Mouse (Mus musculus) neural tube, embryonic 14.5 days (tissue): ENCODE data around the gene Ccnb2. TPM values are rescaled to one million over a fixed set of nuclear protein-coding genes. Genes with fewer than 3 reads are reported as not detected.

Experiments
- ATAC-seq: fragments of 200-750 bp; cut with Nextera tagmentation; 2 replicates; pipeline ENCODE4 v1.8.0; 2017; ENCODE audit warnings: low read depth, mild to moderate bottlenecking, moderate TSS enrichment, moderate library complexity
- H3K27ac ChIP-seq: fragments of 300-500 bp; sonication (generic); 2 replicates; pipeline ENCODE4 v1.5.1; 2014; ENCODE audit warnings: low read depth, mild to moderate bottlenecking, control low read depth, low read length, moderate library complexity, mixed read lengths
- H3K27me3 ChIP-seq: fragments of 300-500 bp; sonication (generic); 2 replicates; pipeline ENCODE4 v1.6.1; 2014; ENCODE audit warnings: low read length; ENCODE audit not compliant: control insufficient read depth, insufficient read depth
- H3K36me3 ChIP-seq: fragments of 300-500 bp; sonication (generic); 2 replicates; pipeline ENCODE4 v1.6.1; 2014; ENCODE audit warnings: low read length, mixed read lengths; ENCODE audit not compliant: control insufficient read depth, insufficient read depth
- H3K4me1 ChIP-seq: fragments of 300-500 bp; sonication (generic); 2 replicates; pipeline ENCODE4 v1.6.1; 2014; ENCODE audit warnings: low read length; ENCODE audit not compliant: control insufficient read depth, insufficient read depth
- H3K4me2 ChIP-seq: fragments of 300-500 bp; sonication (generic); 2 replicates; pipeline ENCODE4 v1.6.1; 2014; ENCODE audit warnings: mild to moderate bottlenecking, low read depth, low read length, control low read depth
- H3K4me3 ChIP-seq: fragments of 300-500 bp; sonication (generic); 2 replicates; pipeline ENCODE4 v1.5.1; 2014; ENCODE audit warnings: low read depth, low read length, control low read depth, mixed read lengths
- H3K9ac ChIP-seq: fragments of 300-500 bp; sonication (generic); replicated peaks from 2 replicates; pipeline ENCODE4 v1.6.1; 2014; ENCODE audit warnings: low read depth, mild to moderate bottlenecking, control low read depth, low read length, mixed read lengths
- H3K9me3 ChIP-seq: fragments of 300-500 bp; sonication (generic); 2 replicates; pipeline ENCODE4 v1.6.1; 2016; ENCODE audit warnings: low read length; ENCODE audit not compliant: control insufficient read depth
- WGBS: fragments of 180-500 bp; shearing (Covaris S2); extraction: QIAGEN DNeasy Blood & Tissue Kit; methylation state at CpG from one replicate; pipeline ENCODE4 v1.1.7; 2014; 5-methylcytosine and 5-hydroxymethylcytosine counted together
- microRNA-seq: library from miRNA; unstranded; fragments of <30 nt; microRNA quantifications from one replicate; pipeline ENCODE4, GENCODE M21; 2016
- polyA plus RNA-seq: library from polyadenylated mRNA; unstranded; fragments of >200 nt; fragmentation: Nextera tagmentation; extraction: Ambion mirVana; gene quantifications from 2 replicates; pipeline ENCODE4 v1.2.1, GENCODE M21; 2014

The Ccnb2 gene
- polyA plus RNA-seq, 1 experiment from 2014 or later: 11.5 TPM

DNA sequence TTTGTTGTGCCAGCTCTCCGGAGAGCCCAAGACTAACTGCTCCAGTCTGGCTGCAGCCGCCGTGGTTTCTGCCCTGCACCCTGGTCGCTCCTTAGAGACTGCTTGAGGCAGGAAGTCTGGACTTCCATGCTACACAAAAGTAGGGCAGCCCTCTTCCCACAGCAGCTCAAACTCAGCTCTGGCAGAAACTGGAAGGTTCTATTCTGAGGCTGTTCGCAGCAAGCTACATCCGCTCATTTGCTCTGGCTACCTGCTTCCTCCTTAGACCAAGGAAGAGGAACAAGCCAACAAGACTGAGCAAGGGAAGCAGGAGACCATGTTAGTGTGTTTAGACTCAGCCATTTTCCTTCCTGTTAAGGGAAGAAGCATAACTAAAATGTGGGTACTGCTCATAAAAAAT, 54.4 kb downstream of the Ccnb2 start:
- H3K4me2 ChIP-seq: no peak overlapping the region
- no peak for ATAC-seq
- H3K4me3 ChIP-seq: no peak overlapping the region
- H3K27ac ChIP-seq: no peak overlapping the region
- no peaks in the 10 kb centered on the region for H3K27me3 ChIP-seq
- H3K4me1 ChIP-seq: no peaks in the 10 kb centered on the region
- WGBS: 93% methylated on average over 6 of the region's 6 CpGs
- no peak overlapping the region for H3K9ac ChIP-seq
- no peaks in the 10 kb centered on the region for H3K9me3 ChIP-seq
- H3K36me3 ChIP-seq: no peaks in the 10 kb centered on the region

- Histone ChIP-seq H3K4me1 (no peaks in the 10 kb centered on the region), H3K4me3 (no peak overlapping the region), H3K9me3 (no peaks in the 10 kb centered on the region), H3K4me2 (no peak overlapping the region), H3K27ac (no peak overlapping the region), H3K27me3 (no peaks in the 10 kb centered on the region), H3K36me3 (no peaks in the 10 kb centered on the region), H3K9ac (no peak overlapping the region)
- 86% methylated on average over 2 of the region's 2 CpGs for WGBS
- no peak for ATAC-seq
These were observed 55.4 kb downstream of the Ccnb2 start for GRCm38 (mm10) chr9:70365915-70366314.

- no peak overlapping the region for H3K27ac ChIP-seq
- no peak overlapping the region for H3K4me2 ChIP-seq
- no peaks in the 10 kb centered on the region for H3K36me3 ChIP-seq
- 94% methylated on average over 8 of the region's 8 CpGs for WGBS
- no peak overlapping the region for H3K4me3 ChIP-seq
- no peak overlapping the region for H3K9ac ChIP-seq
- H3K9me3 ChIP-seq: no peaks in the 10 kb centered on the region
- no peaks in the 10 kb centered on the region for H3K4me1 ChIP-seq
- no peak for ATAC-seq
- H3K27me3 ChIP-seq: no peaks in the 10 kb centered on the region
These were observed 56.6 kb downstream of the Ccnb2 start for GRCm38 (mm10) chr9:70364741-70365140.

DNA sequence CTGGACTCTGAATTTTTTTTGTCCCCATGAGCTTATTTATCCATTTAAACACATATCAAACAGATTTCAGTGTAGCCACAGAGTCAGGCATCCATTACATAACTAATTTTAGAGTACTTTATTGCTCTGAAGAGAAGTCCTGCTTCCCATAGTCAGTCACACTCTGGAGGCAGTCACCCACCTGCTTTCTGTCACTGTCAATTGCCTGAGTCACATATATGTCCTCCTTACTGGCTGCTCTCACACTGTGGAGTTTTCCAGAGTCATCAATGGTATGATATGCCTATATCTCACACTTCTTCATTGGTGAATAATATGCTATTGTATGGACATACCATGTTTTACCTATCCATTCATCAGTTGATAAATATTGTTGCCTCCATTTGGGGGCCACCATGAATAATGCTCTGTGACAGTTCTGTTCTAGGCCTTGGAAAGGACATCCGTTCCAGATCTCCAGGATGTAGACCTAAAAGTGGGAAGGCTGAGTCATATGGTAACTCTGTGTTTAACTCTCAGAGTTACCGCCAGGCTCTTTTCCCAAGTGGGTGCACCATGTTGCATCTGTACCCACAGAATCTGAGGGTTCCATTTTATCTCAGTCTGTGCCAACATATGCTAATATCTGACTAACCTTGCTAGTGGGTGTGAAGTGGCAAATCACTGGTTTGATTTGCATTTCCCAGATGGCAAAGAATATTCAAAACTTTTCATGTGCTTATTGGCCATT, 61.8 kb downstream of the Ccnb2 start:
- Histone ChIP-seq H3K9me3 (no peaks in the 10 kb centered on the region), H3K4me1 (no peaks in the 10 kb centered on the region), H3K36me3 (0 out of 2 replicates have a peak, but pooled peaks cover 3% of the 10 kb centered on the region), H3K4me3 (no peak overlapping the region), H3K27me3 (no peaks in the 10 kb centered on the region), H3K27ac (no peak overlapping the region), H3K4me2 (no peak overlapping the region), H3K9ac (no peak overlapping the region)
- ATAC-seq: no peak
- 97% methylated on average over 2 of the region's 2 CpGs for WGBS

Small RNA genes lying within 50 kb of the gene (microRNA-seq; reads per million reads assigned to microRNA genes)
- 4.6 reads per million, percentile 8 among the genes with 10 or more reads in this experiment for gene Mir5626

Other genes with a start within 250 kb of the Ccnb2 start
- 3.6 and 6.4 TPM in 2 replicates for gene Myo1e, start 214.2 kb downstream of the Ccnb2 start, polyA plus RNA-seq
- 32.4 and 39.6 TPM in 2 replicates for gene Rnf111, start 82.2 kb upstream of the Ccnb2 start, polyA plus RNA-seq
- gene Sltm, start 121.2 kb upstream of the Ccnb2 start, polyA plus RNA-seq: 74.4 and 74.9 TPM in 2 replicates
- 0.27 and 0.33 TPM in 2 replicates for gene Gm10642, start 234.7 kb upstream of the Ccnb2 start, polyA plus RNA-seq
- 20.4 and 24.1 TPM in 2 replicates for gene Mindy2, start 235.6 kb upstream of the Ccnb2 start, polyA plus RNA-seq